Mouse (Mus musculus) thymus, adult 2 months (tissue): ENCODE data around the gene Pygo1. TPM values are rescaled to one million over a fixed set of nuclear protein-coding genes. Genes with fewer than 3 reads are reported as not detected.

Experiments
- DNase-seq: peaks from one replicate; pipeline ENCODE4 v3.0.0; 2021
- H3K27ac ChIP-seq: fragments of 200-500 bp; 2 replicates; pipeline ENCODE4 v1.5.1; 2012; ENCODE audit warnings: low read length, control low read depth; ENCODE audit not compliant: control insufficient read depth, insufficient read depth
- H3K27me3 ChIP-seq: fragments of 200-500 bp; 2 replicates; pipeline ENCODE4 v1.6.1; 2012; ENCODE audit warnings: mild to moderate bottlenecking, low read length, moderate library complexity, mixed read lengths; ENCODE audit not compliant: control insufficient read depth, insufficient read depth
- H3K36me3 ChIP-seq: fragments of 200-500 bp; 2 replicates; pipeline ENCODE4 v1.6.1; 2012; ENCODE audit warnings: mild to moderate bottlenecking, low read length, moderate library complexity; ENCODE audit not compliant: control insufficient read depth, insufficient read depth
- H3K4me1 ChIP-seq: fragments of 200-500 bp; replicated peaks from 2 replicates; pipeline ENCODE4 v1.6.1; 2012; ENCODE audit warnings: low read length; ENCODE audit not compliant: control insufficient read depth, insufficient read depth
- H3K4me3 ChIP-seq: fragments of 200-500 bp; 2 replicates; pipeline ENCODE4 v1.5.1; 2012; ENCODE audit warnings: mild to moderate bottlenecking, low read length, control low read depth, moderate library complexity; ENCODE audit not compliant: control insufficient read depth, insufficient read depth
- CTCF ChIP-seq: fragments of 200-500 bp; IDR thresholded peaks from 2 replicates; pipeline ENCODE4 v1.5.1; 2012; ENCODE audit warnings: mild to moderate bottlenecking, control low read depth, low read length, moderate library complexity, borderline replicate concordance; ENCODE audit not compliant: control insufficient read depth, poor library complexity, insufficient read depth; ENCODE audit errors: extremely low read depth
- POLR2A ChIP-seq: fragments of 200-500 bp; IDR thresholded peaks from 2 replicates; pipeline ENCODE4 v1.6.1; 2012; ENCODE audit warnings: mild to moderate bottlenecking, low read length, control low read depth, moderate library complexity; ENCODE audit not compliant: control insufficient read depth, poor library complexity, insufficient read depth; ENCODE audit errors: extremely low read depth
- WGBS: fragments of 180-500 bp; shearing (Covaris S2); methylation state at CpG from one replicate; pipeline ENCODE4 v1.1.7; 2018; 5-methylcytosine and 5-hydroxymethylcytosine counted together
- polyA plus RNA-seq: library from polyadenylated mRNA; depleted of rRNA; stranded (reverse); fragments of >200 nt; gene quantifications from 2 replicates; pipeline ENCODE4 v1.2.3, GENCODE M21; 2012

The Pygo1 gene
- polyA plus RNA-seq, 1 experiment, result 0.38 TPM

DNA sequence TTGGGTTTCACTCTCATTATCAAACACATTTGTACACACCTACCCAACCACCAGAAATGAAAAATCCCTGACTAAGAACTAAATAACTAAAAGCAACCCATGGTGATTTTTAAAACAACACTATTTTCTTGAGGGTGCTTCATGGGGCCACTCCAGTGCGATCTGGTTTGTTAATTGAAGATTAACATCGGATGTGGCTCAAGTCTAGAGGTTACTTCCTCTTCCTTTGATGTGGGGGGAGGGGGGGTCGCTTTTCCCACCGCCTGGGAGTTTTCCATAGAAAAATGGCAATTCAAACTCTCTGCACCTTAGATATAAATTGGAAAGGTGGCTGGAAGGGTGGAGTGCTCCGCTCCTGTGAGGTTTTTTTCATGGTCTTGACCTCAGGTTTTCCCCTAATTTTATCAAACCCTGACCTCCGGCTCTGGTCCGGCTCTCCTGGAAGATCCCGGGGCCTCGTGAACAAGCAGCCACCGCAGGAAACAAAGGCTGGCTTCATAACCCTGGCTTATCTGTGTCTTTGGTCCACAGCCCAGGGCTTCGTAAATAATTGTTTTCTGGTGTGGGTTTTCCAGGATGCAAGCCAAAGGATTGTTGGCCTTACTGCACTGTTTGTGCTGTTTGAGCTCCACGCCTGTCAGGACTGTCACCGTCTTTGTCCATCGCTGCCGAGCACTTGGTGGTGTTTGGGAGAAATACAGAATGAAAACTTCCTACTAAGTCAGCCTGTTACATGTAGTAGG, 44.2 kb upstream of the Pygo1 start:
- no peaks in the 10 kb centered on the region for H3K27me3 ChIP-seq
- no peak for DNase-seq
- no peaks in the 10 kb centered on the region for H3K4me1 ChIP-seq
- WGBS, result 55% methylated on average over 15 of the region's 15 CpGs
- H3K4me3 ChIP-seq, result no peak overlapping the region
- H3K27ac ChIP-seq, result no peak overlapping the region
- TF ChIP-seq CTCF, result no peak
- TF ChIP-seq POLR2A, result no peak
- no peaks in the 10 kb centered on the region for H3K36me3 ChIP-seq

DNA sequence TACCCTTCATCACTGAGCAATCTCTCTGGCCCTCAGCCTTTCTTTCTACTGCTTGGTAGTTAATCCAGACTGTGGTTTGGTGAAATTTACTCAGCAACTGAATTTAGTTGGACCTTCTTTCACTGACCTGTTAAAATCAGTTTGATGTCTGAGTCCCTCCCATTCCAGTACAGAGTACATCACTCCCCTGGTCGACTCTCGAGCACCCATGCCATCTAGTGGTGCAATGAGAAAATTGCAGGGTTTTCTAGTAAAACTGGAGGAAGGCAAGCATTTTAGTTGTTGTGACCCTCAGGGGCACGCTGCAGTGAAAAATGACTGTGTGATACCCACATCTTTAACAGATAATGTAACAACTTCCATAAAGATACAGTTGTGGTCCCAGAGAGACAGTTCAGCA, 41.5 kb upstream of the Pygo1 start:
- Histone ChIP-seq H3K27me3 (no peaks in the 10 kb centered on the region), H3K4me3 (no peak overlapping the region), H3K36me3 (no peaks in the 10 kb centered on the region), H3K4me1 (no peaks in the 10 kb centered on the region), H3K27ac (no peak overlapping the region)
- TF ChIP-seq CTCF (no peak), POLR2A (no peak)
- peak; percentile 48 for DNase-seq
- WGBS, result 4% methylated on average over 3 of the region's 3 CpGs

- no peak overlapping the region for H3K27ac ChIP-seq
- peak; percentile 25 for DNase-seq
- H3K27me3 ChIP-seq, result no peaks in the 10 kb centered on the region
- H3K4me3 ChIP-seq, result no peak overlapping the region
- TF ChIP-seq CTCF (no peak), POLR2A (no peak)
- peaks cover 8% of the 10 kb centered on the region for H3K4me1 ChIP-seq
- H3K36me3 ChIP-seq, result no peaks in the 10 kb centered on the region
- WGBS, result 89% methylated on average over 1 of the region's 1 CpGs
Observed at GRCm38 (mm10) chr9:72889777-72890176, 35.7 kb upstream of the Pygo1 start.

DNA sequence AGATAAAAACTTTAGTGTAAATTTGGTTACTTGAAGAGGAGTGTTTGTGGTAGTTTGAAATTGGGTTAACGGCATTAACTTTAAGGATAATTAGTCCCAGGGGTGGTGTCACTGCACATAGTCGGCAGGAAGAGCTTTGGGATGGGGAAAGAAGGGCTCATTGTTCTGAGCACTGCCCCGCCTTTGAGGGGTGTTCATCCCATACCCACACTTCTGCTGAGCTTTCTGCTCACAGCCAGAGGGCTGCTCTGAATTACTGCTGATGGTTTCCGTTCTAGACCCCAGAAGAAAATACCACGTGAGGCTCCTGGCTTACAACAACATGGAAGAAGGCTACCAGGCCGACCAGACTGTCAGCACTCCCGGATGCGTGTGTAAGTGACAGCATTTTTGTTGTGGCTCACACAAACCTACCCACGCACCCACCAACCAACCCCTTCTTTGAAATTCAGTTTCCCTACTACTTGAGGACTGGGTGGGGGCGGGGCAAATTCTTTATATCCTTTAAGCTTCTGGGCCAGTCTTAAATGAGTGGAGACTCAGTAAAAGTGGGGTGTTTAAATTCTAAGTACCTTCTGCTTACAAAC, 34.9 kb upstream of the Pygo1 start:
- Histone ChIP-seq H3K4me3 (no peak overlapping the region), H3K27ac (peak overlapping the region; percentile 47; the same call in 1 of the 2 replicates), H3K4me1 (peaks cover 8% of the 10 kb centered on the region), H3K36me3 (no peaks in the 10 kb centered on the region), H3K27me3 (no peaks in the 10 kb centered on the region)
- DNase-seq, result peak; percentile 21
- WGBS, result 18% methylated on average over 10 of the region's 10 CpGs
- no peak for TF ChIP-seq POLR2A
- TF ChIP-seq CTCF, result no peak

GRCm38 (mm10) chr9:72892761-72893160, 32.7 kb upstream of the Pygo1 start:
- Histone ChIP-seq H3K27me3 (no peaks in the 10 kb centered on the region), H3K4me1 (peaks cover 8% of the 10 kb centered on the region), H3K36me3 (no peaks in the 10 kb centered on the region), H3K4me3 (no peak overlapping the region), H3K27ac (no peak overlapping the region)
- no peak for DNase-seq
- 96% methylated on average over 5 of the region's 5 CpGs for WGBS
- TF ChIP-seq POLR2A (no peak), CTCF (no peak)

GRCm38 (mm10) chr9:72894796-72895352, 30.6 kb upstream of the Pygo1 start:
- Histone ChIP-seq H3K36me3 (no peaks in the 10 kb centered on the region), H3K27ac (no peak overlapping the region), H3K4me3 (no peak overlapping the region), H3K27me3 (no peaks in the 10 kb centered on the region), H3K4me1 (peaks cover 8% of the 10 kb centered on the region)
- WGBS, result 96% methylated on average over 6 of the region's 6 CpGs
- DNase-seq, result no peak
- TF ChIP-seq CTCF (no peak), POLR2A (no peak)
